In genomic region chr2:38380136-38381083, GRCm38 (mm10) we compare ENCODE assay signal across 20 mouse cellular contexts. TPM values are rescaled to one million over a fixed set of nuclear protein-coding genes. Genes with fewer than 3 reads are reported as not detected.
"Had no signal": no experiment of that assay in that cellular context is flagged by ENCODE, and none has a peak within 500 bp of the region (broad histone marks: within the 10 kb centered on the region; RNA-seq: fewer than 3 reads in every experiment).

No protein-coding gene starts in this region.

- H3K9ac ChIP-seq: liver, postnatal 0 days; lung, embryonic 15.5 days; midbrain, embryonic 13.5 days; midbrain, embryonic 15.5 days; neural tube, embryonic 12.5 days; stomach, embryonic 15.5 days had no signal

- ATAC-seq: liver, postnatal 0 days; lung, postnatal 0 days; midbrain, embryonic 15.5 days had no signal

- H3K4me2 ChIP-seq: lung, embryonic 15.5 days; stomach, embryonic 15.5 days had no signal

- H3K4me3 ChIP-seq: lung, embryonic 15.5 days; megakaryocyte, embryonic 14.5 days; stomach, embryonic 15.5 days had no signal

- H3K27ac ChIP-seq: lung, embryonic 15.5 days; macrophage; midbrain, embryonic 13.5 days; midbrain, embryonic 15.5 days; neural tube, embryonic 12.5 days; stomach, embryonic 15.5 days; stomach, postnatal 0 days had no signal

- H3K9me3 ChIP-seq: lung, embryonic 15.5 days; megakaryocyte, embryonic 14.5 days; midbrain, embryonic 13.5 days; midbrain, embryonic 15.5 days; neural tube, embryonic 12.5 days; stomach, embryonic 15.5 days had no signal

- DNase-seq: liver, postnatal 0 days; lung, adult 2 months; lung, postnatal 14 days; lung, postnatal 36 days; right cerebral cortex, postnatal 14 days; thymus, adult 18-20 months; thymus, postnatal 14 days; thymus, postnatal 36 days had no signal

- H3K36me3 ChIP-seq: lung, embryonic 15.5 days; midbrain, embryonic 13.5 days; midbrain, embryonic 15.5 days; neural tube, embryonic 12.5 days; stomach, embryonic 15.5 days had no signal

RNA-seq across cellular contexts. Expression of gene Lhx2, which starts 41.3 kb away (rescaled TPM):
- total RNA-seq: megakaryocyte progenitor cell, adult 5-6 weeks; monocyte, adult 5-6 weeks; neutrophil, adult 5-6 weeks had no signal
- polyA plus RNA-seq: lung, adult 2 months; lung, embryonic 15.5 days; lung, postnatal 0 days; stomach, postnatal 0 days had no signal
